Mouse (Mus musculus): ENCODE data around the gene Dbi.

GRCm38 (mm10) chr1:120074931-120075330 is 45.9 kb downstream of the Dbi start:
- TF ChIP-seq CTCF (IDR thresholded peaks at IDR 0.05; ENCODE audit: low read depth, low read length) (no peak), TAL1 (conservative IDR thresholded peaks at IDR 0.05; ENCODE audit: low read depth, low read length) (no peak), GATA1 (IDR thresholded peaks at IDR 0.05; ENCODE audit: borderline replicate concordance, low read length) (no peak), GATA2 (IDR thresholded peaks at IDR 0.05; ENCODE audit: borderline replicate concordance, low read depth, low read length) (no peak), POLR2AphosphoS5 (IDR thresholded peaks at IDR 0.05; ENCODE audit: insufficient replicate concordance, low read depth, low read length) (no peak)

All from G1E (cell line).